Mouse (Mus musculus) megakaryocyte, adult 5-6 weeks (primary cell): ENCODE measurements around the gene Efhc2. TPM values are rescaled to one million over a fixed set of nuclear protein-coding genes. Genes with fewer than 3 reads are reported as not detected.

Experiments
- ATAC-seq: 2 replicates; pipeline ENCODE4 v1.8.0; 2016; ENCODE audit warnings: mild to moderate bottlenecking, inconsistent platforms; ENCODE audit not compliant: poor library complexity, severe bottlenecking
- total RNA-seq, 2 experiments: library from RNA; stranded (forward) in 1 of 2; stranded (reverse) in 1 of 2; fragments of 153-499, 151-499 nt in 1 of 2; fragments of 221-1000, 200-1000 nt in 1 of 2; gene quantifications; 2 replicates each; pipeline versions ENCODE4 v1.2.3 to v1.2.4; 2015 to 2017

The Efhc2 gene
- not detected in 2 replicates for total RNA-seq (2015)
- not detected in 2 replicates for total RNA-seq (2017)

DNA sequence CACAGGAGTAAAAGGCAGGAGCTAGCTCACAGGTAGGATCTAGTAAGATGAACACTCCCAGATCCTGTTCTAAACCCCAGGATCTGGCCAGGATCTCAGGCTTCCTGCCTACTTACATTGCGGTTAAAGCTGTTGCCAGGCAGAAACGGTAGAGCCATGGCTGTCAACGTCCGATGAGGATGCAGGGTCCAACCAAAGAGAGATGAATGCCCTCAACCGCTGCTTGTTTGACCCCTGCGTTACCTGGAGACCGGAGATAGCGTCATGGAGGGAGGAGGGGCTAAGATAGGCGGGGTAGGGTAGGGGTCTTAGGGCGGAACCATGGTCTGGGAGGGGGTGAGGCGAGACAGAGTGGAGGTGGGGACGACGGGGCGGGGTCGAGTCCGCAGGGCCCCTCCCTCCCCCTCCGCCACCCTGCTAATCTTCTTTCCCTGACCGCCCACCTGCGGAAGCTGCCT, at the start of gene Efhc2:
Efhc2 (minus strand) TSS at position 243 of the 458 bp plus-strand sequence.
- peak; percentile 21; the same call in 1 of the 2 replicates for ATAC-seq

GRCm38 (mm10) chrX:17365114-17365513, 45.9 kb upstream of the Efhc2 start:
- peak; percentile 60 for ATAC-seq

GRCm38 (mm10) chrX:17300349-17300880, 18.8 kb downstream of the Efhc2 start:
- no peak for ATAC-seq

DNA sequence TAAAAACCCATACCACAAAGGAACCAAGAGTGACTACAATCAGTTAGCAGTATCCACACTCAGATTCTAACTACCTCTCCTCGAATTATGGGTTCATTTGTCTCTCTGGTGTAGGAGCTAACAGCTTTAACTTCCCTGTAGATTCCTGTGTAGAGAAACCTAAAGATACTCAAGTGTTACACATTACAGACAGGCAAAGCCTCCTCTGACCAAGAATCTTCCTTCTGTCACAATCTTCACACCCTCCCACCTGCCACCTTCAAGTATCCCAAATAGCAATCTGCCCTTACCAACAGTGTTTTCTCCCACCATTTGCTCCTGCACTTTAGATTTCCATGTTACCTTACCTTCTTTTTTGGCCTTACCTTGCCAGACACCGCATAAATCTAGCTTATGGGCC, 35.3 kb downstream of the Efhc2 start:
- ATAC-seq, result no peak

GRCm38 (mm10) chrX:17225141-17225540, 94.0 kb downstream of the Efhc2 start:
- ATAC-seq, result no peak

- no peak for ATAC-seq
Measured at GRCm38 (mm10) chrX:17217451-17217850, 101.7 kb downstream of the Efhc2 start.

- ATAC-seq, result no peak
Measured at GRCm38 (mm10) chrX:17213515-17213914, 105.7 kb downstream of the Efhc2 start.

DNA sequence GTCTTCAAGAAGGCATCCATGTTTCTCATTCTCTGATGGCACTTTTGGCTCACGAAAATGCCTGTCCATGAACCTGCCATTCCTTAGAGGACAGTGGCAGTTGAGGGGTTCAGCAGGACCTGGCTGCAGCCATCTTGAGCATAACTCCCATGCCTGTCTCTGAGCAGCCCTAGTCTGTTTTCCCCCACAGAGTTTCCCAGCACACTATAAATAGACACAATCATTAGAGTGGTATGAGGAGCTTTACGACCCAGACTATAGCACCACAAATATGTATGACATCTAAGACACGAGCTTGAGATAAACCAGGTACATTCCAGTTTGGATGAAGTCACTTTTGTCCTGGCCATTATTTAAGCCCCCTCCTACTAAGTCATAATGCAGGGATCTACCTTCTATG, 143.4 kb downstream of the Efhc2 start:
- ATAC-seq, result no peak

DNA sequence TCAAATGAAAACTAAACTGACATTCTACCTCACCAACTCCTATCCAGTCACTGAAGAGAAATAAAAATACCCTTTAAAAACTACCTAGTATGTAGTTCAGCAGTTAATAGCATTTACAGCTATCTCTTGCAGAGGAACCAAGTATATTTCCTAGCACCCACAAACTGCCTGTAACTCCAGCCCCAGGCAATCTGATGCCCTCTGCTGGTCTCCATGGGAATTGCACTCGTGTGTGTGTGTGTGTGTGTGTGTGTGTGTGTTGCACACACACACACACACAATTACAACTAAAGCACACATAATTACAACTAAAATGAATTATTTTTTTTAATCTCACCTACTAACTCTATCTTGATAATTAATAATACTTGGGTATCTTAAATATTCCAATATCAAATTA, 153.5 kb downstream of the Efhc2 start:
- no peak for ATAC-seq
